Mouse (Mus musculus) thymus, adult 2 months (tissue): Measurements from ENCODE around the gene Ppt1. TPM values are rescaled to one million over a fixed set of nuclear protein-coding genes. Genes with fewer than 3 reads are reported as not detected.
"Not testable (repeated sequence)": the region's sequence is repeated elsewhere in the genome, so short reads cannot be mapped to it uniquely, and the experiment has no call there.

Experiments used
- DNase-seq: peaks from one replicate; pipeline ENCODE4 v3.0.0; 2021
- H3K27ac ChIP-seq: fragments of 200-500 bp; 2 replicates; pipeline ENCODE4 v1.5.1; 2012; ENCODE audit warnings: low read length, control low read depth; ENCODE audit not compliant: control insufficient read depth, insufficient read depth
- H3K27me3 ChIP-seq: fragments of 200-500 bp; 2 replicates; pipeline ENCODE4 v1.6.1; 2012; ENCODE audit warnings: mild to moderate bottlenecking, low read length, moderate library complexity, mixed read lengths; ENCODE audit not compliant: control insufficient read depth, insufficient read depth
- H3K36me3 ChIP-seq: fragments of 200-500 bp; 2 replicates; pipeline ENCODE4 v1.6.1; 2012; ENCODE audit warnings: mild to moderate bottlenecking, low read length, moderate library complexity; ENCODE audit not compliant: control insufficient read depth, insufficient read depth
- H3K4me1 ChIP-seq: fragments of 200-500 bp; replicated peaks from 2 replicates; pipeline ENCODE4 v1.6.1; 2012; ENCODE audit warnings: low read length; ENCODE audit not compliant: control insufficient read depth, insufficient read depth
- H3K4me3 ChIP-seq: fragments of 200-500 bp; 2 replicates; pipeline ENCODE4 v1.5.1; 2012; ENCODE audit warnings: mild to moderate bottlenecking, low read length, control low read depth, moderate library complexity; ENCODE audit not compliant: control insufficient read depth, insufficient read depth
- CTCF ChIP-seq: fragments of 200-500 bp; IDR thresholded peaks from 2 replicates; pipeline ENCODE4 v1.5.1; 2012; ENCODE audit warnings: mild to moderate bottlenecking, control low read depth, low read length, moderate library complexity, borderline replicate concordance; ENCODE audit not compliant: control insufficient read depth, poor library complexity, insufficient read depth; ENCODE audit errors: extremely low read depth
- POLR2A ChIP-seq: fragments of 200-500 bp; IDR thresholded peaks from 2 replicates; pipeline ENCODE4 v1.6.1; 2012; ENCODE audit warnings: mild to moderate bottlenecking, low read length, control low read depth, moderate library complexity; ENCODE audit not compliant: control insufficient read depth, poor library complexity, insufficient read depth; ENCODE audit errors: extremely low read depth
- WGBS: fragments of 180-500 bp; shearing (Covaris S2); methylation state at CpG from one replicate; pipeline ENCODE4 v1.1.7; 2018; 5-methylcytosine and 5-hydroxymethylcytosine counted together
- polyA plus RNA-seq: library from polyadenylated mRNA; depleted of rRNA; stranded (reverse); fragments of >200 nt; gene quantifications from 2 replicates; pipeline ENCODE4 v1.2.3, GENCODE M21; 2012; rRNA removed

The Ppt1 gene
- polyA plus RNA-seq, result 79.5 and 86.7 TPM in 2 replicates

GRCm38 (mm10) chr4:122835530-122836402 is at the start of gene Ppt1:
Gene Ppt1, plus strand, starts transcription at chr4:122836242.
- Histone ChIP-seq H3K36me3 (no peaks in the 10 kb centered on the region), H3K27ac (peak within 1 kb of the TSS; percentile 63), H3K4me3 (peak within 1 kb of the TSS; percentile 86), H3K27me3 (no peaks in the 10 kb centered on the region), H3K4me1 (peaks cover 20% of the 10 kb centered on the region)
- DNase-seq, result peak; percentile 93
- WGBS, result 3% methylated on average over 31 of the region's 31 CpGs
- TF ChIP-seq POLR2A, result peak; percentile 55; the same call in 1 of the 2 replicates
- TF ChIP-seq CTCF, result no peak

- Histone ChIP-seq H3K4me1 (no peaks in the 10 kb centered on the region), H3K27ac (no peak overlapping the region), H3K4me3 (no peak overlapping the region), H3K27me3 (no peaks in the 10 kb centered on the region), H3K36me3 (no peaks in the 10 kb centered on the region)
- no peak for DNase-seq
- no peak for TF ChIP-seq POLR2A
- TF ChIP-seq CTCF, result no peak
- 83% methylated on average over 4 of the region's 4 CpGs for WGBS
Observed at GRCm38 (mm10) chr4:122789335-122790089, 46.5 kb upstream of the Ppt1 start.

GRCm38 (mm10) chr4:122808108-122808507 is 27.9 kb upstream of the Ppt1 start:
- TF ChIP-seq POLR2A, result no peak
- TF ChIP-seq CTCF, result peak; percentile 73; the same call in 1 of the 2 replicates
- Histone ChIP-seq H3K4me3 (no peak overlapping the region), H3K4me1 (no peaks in the 10 kb centered on the region), H3K27me3 (no peaks in the 10 kb centered on the region), H3K27ac (no peak overlapping the region), H3K36me3 (no peaks in the 10 kb centered on the region)
- WGBS, result 22% methylated on average over 4 of the region's 4 CpGs
- peak; percentile 83 for DNase-seq

GRCm38 (mm10) chr4:122811180-122811579 is 24.9 kb upstream of the Ppt1 start:
- no peaks in the 10 kb centered on the region for H3K36me3 ChIP-seq
- no peaks in the 10 kb centered on the region for H3K4me1 ChIP-seq
- 61% methylated on average over 1 of the region's 1 CpGs for WGBS

GRCm38 (mm10) chr4:122811824-122812223 is 24.2 kb upstream of the Ppt1 start:
- no peaks in the 10 kb centered on the region for H3K4me1 ChIP-seq

More at GRCm38 (mm10) chr4:122811180-122811579, 24.9 kb upstream of the Ppt1 start:
- Histone ChIP-seq H3K27ac (no peak overlapping the region), H3K27me3 (no peaks in the 10 kb centered on the region), H3K4me3 (no peak overlapping the region)
- no peak for DNase-seq
- TF ChIP-seq CTCF (no peak), POLR2A (no peak)

GRCm38 (mm10) chr4:122816202-122816601 is 19.8 kb upstream of the Ppt1 start:
- DNase-seq, result no peak
- no peak overlapping the region for H3K4me3 ChIP-seq
- H3K4me1 ChIP-seq, result no peaks in the 10 kb centered on the region
- H3K27ac ChIP-seq, result no peak overlapping the region
- no peaks in the 10 kb centered on the region for H3K27me3 ChIP-seq
- 94% methylated on average over 1 of the region's 1 CpGs for WGBS
- H3K36me3 ChIP-seq, result no peaks in the 10 kb centered on the region
- TF ChIP-seq POLR2A, result no peak
- TF ChIP-seq CTCF, result no peak

More at GRCm38 (mm10) chr4:122811824-122812223, 24.2 kb upstream of the Ppt1 start:
- no peak for TF ChIP-seq POLR2A
- no peak for TF ChIP-seq CTCF
- DNase-seq, result no peak
- 64% methylated on average over 2 of the region's 2 CpGs for WGBS
- Histone ChIP-seq H3K36me3 (no peaks in the 10 kb centered on the region), H3K4me3 (no peak overlapping the region), H3K27ac (no peak overlapping the region), H3K27me3 (no peaks in the 10 kb centered on the region)

GRCm38 (mm10) chr4:122820941-122821340 is 15.1 kb upstream of the Ppt1 start:
- not testable (repeated sequence) for H3K4me1 ChIP-seq, H3K4me3 ChIP-seq, H3K36me3 ChIP-seq, H3K27me3 ChIP-seq, H3K27ac ChIP-seq, DNase-seq
- WGBS, result 83% methylated on average over 10 of the region's 10 CpGs
